Mouse (Mus musculus): ENCODE results near the gene Ppp1r14d. TPM values are rescaled to one million over a fixed set of nuclear protein-coding genes. Genes with fewer than 3 reads are reported as not detected.
A peak's percentile ranks its signal among the peaks of the same experiment; 100 is the strongest.

Ppp1r14d gene
- polyA plus RNA-seq, 1 experiment from 2014 or later, result 0.68 TPM

- Histone ChIP-seq H3K9me3 (replicated peaks) (no peaks in the 10 kb centered on the region), H3K4me2 (peak overlapping the region; percentile 38; the same call in 1 of the 2 replicates), H3K27me3 (peaks cover 27% of the 10 kb centered on the region), H3K4me1 (peaks cover 4% of the 10 kb centered on the region; the same call in 1 of the 2 replicates), H3K36me3 (0 out of 2 replicates have a peak, but pooled peaks cover 5% of the 10 kb centered on the region), H3K4me3 (replicated peaks) (no peak overlapping the region), H3K27ac (peak overlapping the region; percentile 25; the same call in 1 of the 2 replicates), H3K9ac (no peak overlapping the region; the same call in 1 of the 2 replicates)
- 15% methylated on average over 11 of the region's 11 CpGs for WGBS
- peak; percentile 69 for ATAC-seq (replicated peaks; ENCODE audit: low FRiP score)
These were observed 21.2 kb upstream of the Ppp1r14d start for GRCm38 (mm10) chr2:119250826-119251478.

DNA sequence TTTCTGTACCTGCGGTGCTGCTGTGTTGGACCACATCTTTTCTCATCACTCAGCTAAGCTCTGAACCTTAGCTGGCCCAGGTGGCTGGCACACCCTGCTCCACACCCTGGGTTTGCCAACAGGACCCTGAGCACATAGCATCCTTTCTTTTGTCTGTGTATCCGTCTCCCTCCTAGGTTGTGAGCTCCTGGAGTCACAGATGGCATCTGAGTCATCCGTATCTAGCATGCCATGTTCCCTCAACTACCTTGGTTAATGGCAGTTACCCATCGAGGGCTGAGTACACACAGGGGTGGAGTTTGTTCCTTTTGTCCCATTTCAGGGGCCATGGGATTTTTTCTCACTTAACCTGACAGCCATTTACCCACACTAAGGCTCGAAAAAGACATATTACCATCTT lies 20.7 kb upstream of the Ppp1r14d start:
- peaks cover 24% of the 10 kb centered on the region for H3K27me3 ChIP-seq
- 0 out of 2 replicates have a peak, but pooled peaks cover 5% of the 10 kb centered on the region for H3K36me3 ChIP-seq
- peaks cover 4% of the 10 kb centered on the region; the same call in 1 of the 2 replicates for H3K4me1 ChIP-seq
- H3K9ac ChIP-seq, result no peak overlapping the region
- no peak overlapping the region for H3K27ac ChIP-seq
- no peak for ATAC-seq (replicated peaks; ENCODE audit: low FRiP score)
- H3K9me3 ChIP-seq (replicated peaks), result no peaks in the 10 kb centered on the region
- H3K4me3 ChIP-seq (replicated peaks), result no peak overlapping the region
- no peak overlapping the region for H3K4me2 ChIP-seq
- 68% methylated on average over 5 of the region's 5 CpGs for WGBS

- Histone ChIP-seq H3K9ac (no peak overlapping the region), H3K4me1 (peaks cover 4% of the 10 kb centered on the region; the same call in 1 of the 2 replicates), H3K4me2 (no peak overlapping the region), H3K27ac (no peak overlapping the region), H3K4me3 (replicated peaks) (no peak overlapping the region), H3K9me3 (replicated peaks) (no peaks in the 10 kb centered on the region), H3K27me3 (peaks cover 16% of the 10 kb centered on the region), H3K36me3 (0 out of 2 replicates have a peak, but pooled peaks cover 5% of the 10 kb centered on the region)
- no peak for ATAC-seq (replicated peaks; ENCODE audit: low FRiP score)
- 66% methylated on average over 4 of the region's 4 CpGs for WGBS
These were observed 19.9 kb upstream of the Ppp1r14d start for GRCm38 (mm10) chr2:119249592-119250061.

- H3K9ac ChIP-seq, result no peak overlapping the region
- H3K4me1 ChIP-seq, result peaks cover 4% of the 10 kb centered on the region; the same call in 1 of the 2 replicates
- H3K27me3 ChIP-seq, result peaks cover 3% of the 10 kb centered on the region; the same call in 1 of the 2 replicates
- WGBS, result 83% methylated on average over 9 of the region's 9 CpGs
- no peak overlapping the region for H3K4me2 ChIP-seq
- H3K9me3 ChIP-seq (replicated peaks), result no peaks in the 10 kb centered on the region
- H3K36me3 ChIP-seq, result 0 out of 2 replicates have a peak, but pooled peaks cover 5% of the 10 kb centered on the region
- ATAC-seq (replicated peaks; ENCODE audit: low FRiP score), result no peak
- no peak overlapping the region for H3K4me3 ChIP-seq (replicated peaks)
- H3K27ac ChIP-seq, result no peak overlapping the region
These were observed 18.2 kb upstream of the Ppp1r14d start for GRCm38 (mm10) chr2:119247904-119248303.

DNA sequence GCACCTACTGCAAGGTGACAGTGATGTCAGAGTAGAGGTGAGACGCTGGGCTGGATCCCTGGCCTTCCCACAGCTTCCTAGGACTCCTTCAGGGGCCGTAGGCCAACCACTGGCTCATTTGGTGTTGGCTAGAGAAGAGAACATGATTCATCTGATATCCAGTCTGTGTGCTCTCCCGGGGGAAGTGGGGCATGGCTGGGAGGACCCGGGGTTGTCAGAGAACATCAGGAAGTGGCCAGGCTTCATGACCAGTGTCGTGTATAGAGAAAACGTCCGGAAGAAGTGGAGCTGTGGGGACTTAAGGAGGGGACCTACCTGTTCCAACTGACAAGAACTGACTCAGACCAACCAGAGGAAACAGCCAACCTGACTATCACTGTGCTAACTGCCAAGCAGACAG lies 15.5 kb upstream of the Ppp1r14d start:
- Histone ChIP-seq H3K9ac (no peak overlapping the region), H3K9me3 (replicated peaks) (no peaks in the 10 kb centered on the region), H3K36me3 (0 out of 2 replicates have a peak, but pooled peaks cover 5% of the 10 kb centered on the region), H3K4me1 (peaks cover 4% of the 10 kb centered on the region; the same call in 1 of the 2 replicates), H3K4me2 (no peak overlapping the region), H3K4me3 (replicated peaks) (no peak overlapping the region), H3K27me3 (peaks cover 1% of the 10 kb centered on the region), H3K27ac (no peak overlapping the region)
- no peak for ATAC-seq (replicated peaks; ENCODE audit: low FRiP score)
- WGBS, result 77% methylated on average over 7 of the region's 7 CpGs

DNA sequence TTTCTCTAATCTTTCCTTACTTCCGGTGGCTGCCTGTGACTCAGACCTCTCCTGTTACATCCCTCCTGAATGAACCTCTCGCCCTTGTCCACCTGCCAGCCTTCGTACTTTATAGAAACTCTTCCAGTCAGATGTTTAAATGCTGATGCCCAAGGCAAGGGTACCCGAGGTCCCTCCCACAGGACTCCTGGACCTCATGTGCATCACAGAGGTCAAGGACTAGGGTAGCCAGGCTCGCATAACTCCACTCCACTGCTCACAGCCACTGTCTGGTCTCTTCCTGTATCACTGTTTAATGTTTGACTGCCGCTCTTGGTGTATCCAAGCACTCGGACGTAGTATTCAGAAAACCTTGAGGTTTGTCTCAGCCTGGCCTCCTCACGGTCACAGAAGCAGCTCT lies 12.8 kb upstream of the Ppp1r14d start:
- H3K4me1 ChIP-seq, result peaks cover 13% of the 10 kb centered on the region
- H3K9ac ChIP-seq, result no peak overlapping the region
- 0 out of 2 replicates have a peak, but pooled peaks cover 5% of the 10 kb centered on the region for H3K36me3 ChIP-seq
- H3K4me2 ChIP-seq, result no peak overlapping the region
- H3K9me3 ChIP-seq (replicated peaks), result no peaks in the 10 kb centered on the region
- no peak overlapping the region for H3K4me3 ChIP-seq (replicated peaks)
- ATAC-seq (replicated peaks; ENCODE audit: low FRiP score), result peak; percentile 61; the same call in 1 of the 2 replicates
- peaks cover 26% of the 10 kb centered on the region for H3K27me3 ChIP-seq
- no peak overlapping the region for H3K27ac ChIP-seq
- whole genome bisulfite sequencing, result 70% methylated on average over 9 of the region's 9 CpGs

- WGBS, result 89% methylated on average over 4 of the region's 4 CpGs
- H3K9ac ChIP-seq, result no peak overlapping the region
- H3K4me1 ChIP-seq, result peaks cover 26% of the 10 kb centered on the region
- no peaks in the 10 kb centered on the region for H3K36me3 ChIP-seq
- ATAC-seq (replicated peaks; ENCODE audit: low FRiP score), result no peak
- no peak overlapping the region for H3K4me2 ChIP-seq
- no peaks in the 10 kb centered on the region for H3K9me3 ChIP-seq (replicated peaks)
- H3K27me3 ChIP-seq, result peaks cover 44% of the 10 kb centered on the region
- H3K4me3 ChIP-seq (replicated peaks), result no peak overlapping the region
- no peak overlapping the region for H3K27ac ChIP-seq
These were observed 11.1 kb upstream of the Ppp1r14d start for GRCm38 (mm10) chr2:119240819-119241186.

GRCm38 (mm10) chr2:119240075-119240818 lies 10.5 kb upstream of the Ppp1r14d start:
- Histone ChIP-seq H3K27me3 (peaks cover 49% of the 10 kb centered on the region), H3K4me3 (replicated peaks) (no peak overlapping the region), H3K9ac (no peak overlapping the region), H3K4me1 (peaks cover 26% of the 10 kb centered on the region), H3K4me2 (peak overlapping the region; percentile 93; the same call in 1 of the 2 replicates), H3K36me3 (no peaks in the 10 kb centered on the region), H3K9me3 (replicated peaks) (no peaks in the 10 kb centered on the region), H3K27ac (no peak overlapping the region)
- no peak for ATAC-seq (replicated peaks; ENCODE audit: low FRiP score)
- 52% methylated on average over 4 of the region's 4 CpGs for WGBS

DNA sequence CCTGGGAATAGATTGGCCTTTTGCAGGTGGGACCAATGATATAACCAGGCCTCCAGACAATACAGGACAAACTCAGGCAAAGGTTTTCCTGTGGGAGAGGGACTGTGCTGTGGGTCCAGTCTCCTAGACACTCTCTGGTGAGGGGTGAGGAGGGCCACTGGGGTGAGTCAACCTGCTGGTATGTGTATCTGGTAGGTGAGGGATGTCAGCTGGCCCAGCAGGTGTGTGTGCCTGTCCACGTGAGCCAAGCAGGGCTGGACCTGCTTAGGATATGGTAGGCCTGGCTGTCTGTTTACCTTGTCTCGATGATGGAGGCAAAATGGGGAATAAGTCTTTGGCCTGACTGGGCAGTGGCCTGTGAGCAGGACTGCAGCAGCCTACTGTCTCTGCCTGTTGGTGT lies 9.0 kb upstream of the Ppp1r14d start:
- 68% methylated on average over 2 of the region's 2 CpGs for WGBS
- ATAC-seq (replicated peaks; ENCODE audit: low FRiP score), result no peak
- Histone ChIP-seq H3K27ac (no peak overlapping the region), H3K4me2 (peak overlapping the region; percentile 93), H3K9me3 (replicated peaks) (no peaks in the 10 kb centered on the region), H3K4me1 (peaks cover 26% of the 10 kb centered on the region), H3K36me3 (no peaks in the 10 kb centered on the region), H3K4me3 (replicated peaks) (peak overlapping the region; percentile 63), H3K27me3 (peaks cover 50% of the 10 kb centered on the region), H3K9ac (0 out of 2 replicates have a peak overlapping the region, but pooled peaks have one; percentile 48)

DNA sequence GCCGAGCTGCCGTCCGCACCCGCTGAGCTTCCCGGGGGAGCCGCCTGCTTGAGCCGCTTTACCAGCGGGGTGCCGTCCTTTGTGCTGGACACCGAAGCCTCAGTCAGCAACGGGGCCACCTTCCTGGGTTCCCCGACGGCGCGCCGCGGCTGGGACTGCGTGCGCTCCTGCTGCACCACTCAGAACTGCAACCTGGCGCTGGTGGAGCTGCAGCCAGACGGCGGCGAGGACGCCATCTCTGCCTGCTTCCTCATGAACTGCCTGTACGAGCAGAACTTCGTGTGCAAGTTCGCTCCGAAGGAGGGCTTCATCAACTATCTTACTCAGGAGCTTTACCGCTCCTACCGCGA lies 8.1 kb upstream of the Ppp1r14d start:
- Histone ChIP-seq H3K36me3 (no peaks in the 10 kb centered on the region), H3K4me3 (replicated peaks) (peak overlapping the region; percentile 63), H3K4me2 (peak overlapping the region; percentile 93), H3K27ac (peak overlapping the region; percentile 82), H3K4me1 (peaks cover 26% of the 10 kb centered on the region), H3K9ac (peak overlapping the region; percentile 48), H3K27me3 (peaks cover 50% of the 10 kb centered on the region), H3K9me3 (replicated peaks) (no peaks in the 10 kb centered on the region)
- 2% methylated on average over 31 of the region's 31 CpGs for WGBS
- ATAC-seq (replicated peaks; ENCODE audit: low FRiP score), result peak; percentile 17; the same call in 1 of the 2 replicates

DNA sequence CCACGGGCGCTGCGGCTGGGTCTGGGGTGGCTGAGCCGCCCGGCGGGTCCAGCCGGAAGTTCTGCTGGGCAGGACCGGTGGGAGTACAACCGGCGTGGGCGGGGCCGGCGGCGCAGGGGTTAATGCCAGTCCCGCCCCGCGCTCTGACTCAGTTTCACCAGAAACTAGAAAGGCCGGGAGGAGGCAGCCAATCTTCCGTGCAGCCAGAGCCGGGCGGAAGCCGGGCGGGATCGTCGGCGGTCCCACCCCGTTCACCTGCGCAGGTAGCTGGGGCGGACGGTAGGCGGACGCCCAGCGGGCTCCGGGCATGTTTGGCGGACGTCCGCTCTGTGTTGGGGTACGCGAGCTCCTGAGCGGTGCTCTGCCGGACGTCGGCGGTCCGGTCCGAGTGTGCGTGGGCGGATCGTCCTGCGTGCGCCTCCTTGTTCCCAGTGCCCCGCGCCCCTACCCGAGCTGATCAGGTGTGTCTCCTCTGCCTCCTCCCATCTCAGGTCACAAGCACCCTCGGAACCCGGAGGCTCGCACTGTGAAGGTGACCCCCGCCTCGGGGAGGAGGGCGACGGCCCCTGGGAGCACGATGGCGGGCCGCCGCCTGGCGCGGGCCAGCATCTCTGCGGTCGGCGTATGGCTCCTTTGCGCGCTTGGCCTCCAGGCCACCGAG lies 7.6 kb upstream of the Ppp1r14d start, which contains the start of gene Spint1:
Gene Spint1 (plus strand): TSS at position 153 of the 661 bp plus-strand sequence.
- H3K36me3 ChIP-seq, result no peaks in the 10 kb centered on the region
- peaks cover 50% of the 10 kb centered on the region for H3K27me3 ChIP-seq
- H3K27ac ChIP-seq, result peak within 1 kb of the TSS; percentile 82
- H3K4me1 ChIP-seq, result peaks cover 23% of the 10 kb centered on the region
- H3K9ac ChIP-seq, result peak within 1 kb of the TSS; percentile 48
- H3K4me2 ChIP-seq, result peak within 1 kb of the TSS; percentile 93
- ATAC-seq (replicated peaks; ENCODE audit: low FRiP score), result peak; percentile 73
- no peaks in the 10 kb centered on the region for H3K9me3 ChIP-seq (replicated peaks)
- WGBS, result under 1% methylated on average over 73 of the region's 73 CpGs
- peak within 1 kb of the TSS; percentile 63 for H3K4me3 ChIP-seq (replicated peaks)
